ENCODE assay signal across 27 mouse cellular contexts in the genomic region with DNA sequence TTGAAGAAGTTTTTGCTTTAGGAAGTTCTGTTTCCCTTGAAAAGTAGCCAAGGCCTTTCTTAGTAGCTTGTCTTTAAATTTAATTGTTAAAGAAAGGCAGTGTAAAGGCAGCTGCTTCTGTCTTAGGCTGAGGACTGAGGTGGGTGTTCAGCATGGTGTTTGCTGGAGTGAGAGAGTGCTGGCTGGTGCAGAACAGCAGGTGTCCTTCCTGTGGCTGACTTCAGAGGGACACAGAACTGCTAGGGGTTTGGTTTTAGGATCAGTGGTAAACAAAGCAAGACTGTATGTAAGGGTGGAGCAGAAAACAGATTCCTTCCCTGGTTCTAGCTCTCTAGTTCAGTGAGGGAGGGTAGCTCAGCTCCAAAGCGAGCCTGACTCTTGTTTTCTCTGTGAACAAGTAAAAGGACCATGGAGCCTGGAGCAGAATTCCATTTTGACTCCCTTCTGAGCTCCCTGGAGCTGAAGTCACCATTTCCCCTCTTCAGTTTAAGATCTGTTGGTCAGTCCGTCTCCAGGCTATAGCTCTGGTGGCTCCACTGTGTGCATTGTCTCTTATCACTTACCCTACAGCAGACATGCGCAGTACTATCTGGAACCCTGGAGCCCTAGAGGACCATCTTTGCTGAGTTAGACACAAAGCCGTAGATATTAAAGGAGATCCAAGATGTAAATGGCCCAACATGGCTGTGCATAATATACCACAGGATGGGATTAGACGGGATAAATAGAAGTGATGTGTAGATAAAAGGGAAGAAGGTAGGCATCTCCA.
DNase-seq lines count a peak whose midpoint lies in the region; ATAC-seq lines count a peak whose summit lies in the region.
"Had no signal": no experiment of that assay in that cellular context is flagged by ENCODE, and none has a peak within 500 bp of the region (broad histone marks: within the 10 kb centered on the region; RNA-seq: fewer than 3 reads in every experiment).

No protein-coding gene starts in this region.

- DNase-seq in heart, postnatal 10 days: no peak
- DNase-seq in R1 (ENCODE audit: low read depth, low spot score): peak; percentile 69
- DNase-seq in thymus, adult 18-20 months: peak; percentile 39 to 59
- peak; percentile 41 to 69 for DNase-seq in thymus, postnatal 36 days
- no peak for DNase-seq in spleen, postnatal 36 days (ENCODE audit: low spot score in 2 of 2)
- DNase-seq in adrenal gland, postnatal 4 days (ENCODE audit: low spot score in 2 of 2): no peak
- DNase-seq: adrenal gland, adult 8-10 months; cerebellum, adult 9-10 months; forebrain, postnatal 0 days; kidney, adult 8-10 months; kidney, postnatal 10 days; layer of hippocampus, postnatal 36 days had no signal

- H3K4me1 ChIP-seq in heart, embryonic 16.5 days (ENCODE audit: control insufficient read depth, insufficient read depth, low read length): no peaks in the 10 kb centered on the region; the same call in 1 of the 2 replicates
- H3K4me1 ChIP-seq: hindbrain, embryonic 10.5 days had no signal

- H3K27ac ChIP-seq in heart, embryonic 16.5 days (ENCODE audit: low read length): no peak overlapping the region
- H3K27ac ChIP-seq: embryonic facial prominence, embryonic 10.5 days; heart, embryonic 15.5 days; hindbrain, embryonic 10.5 days; intestine, embryonic 15.5 days; limb, embryonic 13.5 days; liver, embryonic 15.5 days; macrophage; neural tube, embryonic 15.5 days had no signal

- WGBS in heart, embryonic 16.5 days: 87% methylated on average over 5 of the region's 5 CpGs

- 0 out of 2 replicates have a peak, but pooled peaks have one; percentile 28 for ATAC-seq in heart, embryonic 16.5 days (replicated peaks; ENCODE audit: extremely low read depth, insufficient read depth, low FRiP score)
- ATAC-seq: activated CD4-positive, CD25-positive, alpha-beta regulatory T cell, adult 4 months; CD4-positive, CD25-positive, alpha-beta regulatory T cell, adult 4 months; forebrain, postnatal 0 days; hindbrain, embryonic 16.5 days; intestine, embryonic 15.5 days; lung, postnatal 0 days; Patski had no signal

- no peaks in the 10 kb centered on the region for H3K9me3 ChIP-seq in heart, embryonic 16.5 days (replicated peaks; ENCODE audit: control insufficient read depth, low read length)
- H3K9me3 ChIP-seq: embryonic facial prominence, embryonic 10.5 days; heart, embryonic 15.5 days; hindbrain, embryonic 10.5 days; intestine, embryonic 15.5 days; limb, embryonic 13.5 days; liver, embryonic 15.5 days; neural tube, embryonic 15.5 days had no signal

- no peaks in the 10 kb centered on the region for H3K36me3 ChIP-seq in heart, embryonic 16.5 days (ENCODE audit: control insufficient read depth, insufficient read depth)
- H3K36me3 ChIP-seq: embryonic facial prominence, embryonic 10.5 days; heart, embryonic 15.5 days; hindbrain, embryonic 10.5 days; intestine, embryonic 15.5 days; limb, embryonic 13.5 days; liver, embryonic 15.5 days; neural tube, embryonic 15.5 days had no signal

- no peak overlapping the region for H3K9ac ChIP-seq in heart, embryonic 16.5 days (ENCODE audit: low read length)
- H3K9ac ChIP-seq: forebrain, postnatal 0 days; heart, embryonic 15.5 days; intestine, embryonic 15.5 days; limb, embryonic 13.5 days; liver, embryonic 15.5 days; neural tube, embryonic 15.5 days had no signal

- no peaks in the 10 kb centered on the region for H3K27me3 ChIP-seq in heart, embryonic 16.5 days (ENCODE audit: control insufficient read depth, insufficient read depth, low read length)
- H3K27me3 ChIP-seq: heart, embryonic 15.5 days; intestine, embryonic 15.5 days; limb, embryonic 13.5 days; liver, embryonic 15.5 days; neural tube, embryonic 15.5 days; Patski had no signal

- H3K4me2 ChIP-seq in heart, embryonic 16.5 days (ENCODE audit: low read depth, low read length): no peak overlapping the region
- H3K4me2 ChIP-seq: heart, embryonic 15.5 days; intestine, embryonic 15.5 days; limb, embryonic 13.5 days; liver, embryonic 15.5 days; midbrain, embryonic 11.5 days; neural tube, embryonic 15.5 days had no signal

- H3K4me3 ChIP-seq in heart, embryonic 16.5 days (ENCODE audit: low read length): no peak overlapping the region
- H3K4me3 ChIP-seq: embryonic facial prominence, embryonic 10.5 days; heart, embryonic 15.5 days; hindbrain, embryonic 10.5 days; intestine, embryonic 15.5 days; limb, embryonic 13.5 days; liver, embryonic 15.5 days; neural tube, embryonic 15.5 days had no signal

- intact Hi-C loops in heart, postnatal 10 days (cut with DNase I): no loop called here

Comparison
In these comparisons a context has a peak if more than half of its experiments do, and no peak if none do; other contexts are left out.
1. DNase-seq: peak in R1 (single experiment), thymus, adult 18-20 months (2 of 2) and thymus, postnatal 36 days (2 of 2); none in heart, postnatal 10 days (0 of 2), spleen, postnatal 36 days (0 of 2) and adrenal gland, postnatal 4 days (0 of 2).